Mouse (Mus musculus) thymus, adult 2 months (tissue): Measurements from ENCODE around the gene Nap1l3.

ENCODE experiments used
- CTCF ChIP-seq: fragments of 200-500 bp; IDR thresholded peaks from 2 replicates; pipeline ENCODE4 v1.5.1; 2012; ENCODE audit warnings: mild to moderate bottlenecking, control low read depth, low read length, moderate library complexity, borderline replicate concordance; ENCODE audit not compliant: control insufficient read depth, poor library complexity, insufficient read depth; ENCODE audit errors: extremely low read depth
- POLR2A ChIP-seq: fragments of 200-500 bp; IDR thresholded peaks from 2 replicates; pipeline ENCODE4 v1.6.1; 2012; ENCODE audit warnings: mild to moderate bottlenecking, low read length, control low read depth, moderate library complexity; ENCODE audit not compliant: control insufficient read depth, poor library complexity, insufficient read depth; ENCODE audit errors: extremely low read depth

GRCm38 (mm10) chrX:122396781-122397581, at the start of gene Nap1l3:
- TF ChIP-seq POLR2A (no peak), CTCF (no peak)
